Mouse (Mus musculus) kidney, postnatal 14 days (tissue): ENCODE results near the gene Usp39.

ENCODE experiments used
- DNase-seq: peaks from one replicate; pipeline ENCODE4 v3.0.0; 2022; ENCODE audit warnings: mixed read lengths

Gene Usp39

DNA sequence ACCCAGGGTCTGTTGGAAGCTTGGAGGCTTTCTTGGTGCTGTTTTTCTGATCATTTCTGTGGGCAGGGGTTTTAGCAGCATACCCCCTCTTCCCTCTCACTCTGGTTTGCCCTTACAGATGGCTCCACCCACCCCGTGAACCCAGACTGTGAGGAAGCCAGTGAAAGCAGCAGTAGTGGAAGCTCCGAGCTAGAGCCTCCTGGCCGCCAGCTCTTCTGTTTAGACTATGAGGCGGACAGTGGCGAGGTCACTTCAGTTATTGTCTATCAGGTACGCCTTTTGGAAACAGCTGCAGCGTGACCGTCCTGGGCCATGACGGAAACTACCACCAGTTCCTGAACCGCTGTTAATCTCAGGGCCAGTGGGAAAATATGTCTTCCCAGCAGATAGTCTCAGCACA is 3.4 kb upstream of the Usp39 start:
- no peak for DNase-seq

- DNase-seq = peak; percentile 92
Measured at GRCm38 (mm10) chr6:72347166-72347941, 2.4 kb upstream of the Usp39 start, which contains the start of gene 0610030E20Rik. 0610030E20Rik (plus strand) TSS chr6:72347317.

DNA sequence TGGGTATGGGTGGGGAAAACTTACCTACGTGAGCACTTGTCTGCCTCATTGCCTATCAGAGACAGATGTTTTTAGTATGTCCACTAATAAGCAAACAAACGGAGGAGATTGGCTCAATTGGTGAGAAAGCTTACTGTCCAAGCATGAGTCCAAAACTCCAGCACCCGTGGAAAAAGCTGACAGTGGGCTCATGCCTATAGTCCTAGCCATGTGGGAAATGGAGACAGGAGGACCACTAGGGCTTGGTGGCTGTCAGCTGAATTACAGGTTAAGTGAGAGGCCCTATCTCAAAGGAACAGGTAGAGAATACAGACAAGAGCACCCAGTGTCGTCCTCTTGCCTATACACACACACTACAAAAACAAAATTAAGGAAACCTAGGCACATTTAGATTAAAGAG is 1.3 kb upstream of the Usp39 start:
- DNase-seq = no peak

DNA sequence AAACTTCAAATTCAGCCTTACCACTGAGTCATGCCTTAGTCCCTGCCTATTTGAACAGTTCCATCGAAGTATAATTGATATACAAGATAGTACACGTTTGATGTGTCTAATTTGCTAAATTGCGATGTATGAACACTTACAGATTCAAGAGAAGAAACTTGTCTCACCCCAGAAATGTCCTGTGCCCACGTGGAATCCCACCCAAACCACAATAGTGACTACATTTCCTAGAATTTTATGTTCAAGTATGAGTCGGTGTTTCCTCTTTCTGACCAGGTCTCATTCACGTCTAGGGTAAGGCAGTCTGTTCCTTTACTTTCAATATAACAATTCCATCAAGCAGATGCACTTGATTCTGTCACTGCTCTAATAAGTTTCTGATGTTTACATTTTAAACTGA is 649 bp upstream of the Usp39 start:
- no peak for DNase-seq

DNA sequence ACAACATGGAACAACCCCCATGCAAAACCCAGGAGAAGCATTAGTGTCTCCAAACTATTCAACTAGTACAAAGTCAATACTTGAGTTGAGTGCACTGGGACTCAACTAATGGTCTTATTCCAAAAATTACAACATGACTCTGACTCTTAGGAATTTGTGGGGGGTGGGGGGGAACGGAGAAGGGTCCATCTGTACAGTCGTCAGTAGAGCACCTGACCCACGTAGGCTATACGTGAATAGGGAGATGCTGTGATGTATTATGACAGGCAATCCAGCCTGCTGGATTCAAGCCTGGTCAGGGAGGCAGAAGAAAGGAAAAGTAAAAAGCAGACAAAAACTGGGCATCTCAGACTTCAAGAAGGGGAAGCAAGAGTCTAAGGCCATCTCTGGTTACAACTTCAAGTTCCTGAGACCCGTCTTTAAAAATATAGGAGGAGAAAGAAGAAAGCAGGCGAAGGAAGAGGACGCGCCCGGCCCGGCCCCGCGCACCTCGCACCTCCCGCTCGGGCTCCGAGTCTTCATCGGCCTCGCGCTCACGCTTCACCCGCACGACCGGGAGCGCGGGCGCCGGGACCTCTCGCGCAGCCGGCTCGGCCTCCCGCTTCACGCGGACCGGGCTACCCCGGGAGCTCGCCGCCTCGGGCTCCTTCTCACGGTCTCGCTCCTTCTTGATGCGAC is 449 bp downstream of the Usp39 start:
- no peak for DNase-seq

GRCm38 (mm10) chr6:72340481-72340880 is 4.5 kb downstream of the Usp39 start:
- DNase-seq = no peak

DNA sequence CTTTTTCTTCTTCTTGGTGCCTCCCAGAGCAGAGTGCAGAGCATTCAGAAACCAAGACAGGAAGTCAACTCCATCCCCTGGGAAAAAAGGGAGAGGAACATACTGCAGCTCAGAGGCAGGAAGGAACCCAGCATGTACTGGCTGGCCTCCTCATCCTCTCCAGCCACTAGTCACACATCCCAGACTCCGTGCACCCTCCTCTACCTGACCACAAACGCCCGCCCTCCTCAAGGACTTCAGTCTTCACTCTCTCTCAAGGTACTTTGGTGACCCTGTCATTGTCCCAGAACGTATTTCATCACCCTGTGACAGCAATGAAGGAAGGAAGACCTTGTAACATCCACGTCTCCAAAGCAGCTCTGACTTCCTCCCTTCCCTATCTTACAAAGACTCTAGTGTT is 11.9 kb downstream of the Usp39 start:
- DNase-seq = no peak

- no peak for DNase-seq
Measured at GRCm38 (mm10) chr6:72330133-72330532, 14.9 kb downstream of the Usp39 start.

DNA sequence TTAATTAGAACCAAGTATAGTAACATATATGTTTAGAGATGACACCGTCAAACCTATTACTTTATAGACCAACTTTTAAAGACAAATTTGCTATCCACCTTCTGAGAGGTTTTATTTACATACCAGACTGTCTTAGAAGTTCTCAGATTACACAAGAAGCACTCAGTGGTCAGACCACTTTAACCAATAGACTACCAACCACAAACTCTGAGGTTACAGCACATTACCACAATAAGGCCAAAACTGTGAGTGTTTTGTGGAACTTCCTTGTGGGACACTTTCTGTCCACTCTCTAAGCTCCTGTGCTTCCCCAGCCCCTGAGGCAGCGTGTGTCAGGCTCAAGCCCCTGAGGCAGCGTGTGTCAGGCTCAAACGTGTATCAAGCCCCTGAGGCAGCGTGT is 16.0 kb downstream of the Usp39 start:
- no peak for DNase-seq

- peak; percentile 71 for DNase-seq
Measured at GRCm38 (mm10) chr6:72326274-72326673, 18.7 kb downstream of the Usp39 start.

- DNase-seq = no peak
Measured at GRCm38 (mm10) chr6:72323786-72324508, 21.0 kb downstream of the Usp39 start.

- no peak for DNase-seq
Measured at GRCm38 (mm10) chr6:72322936-72323335, 22.0 kb downstream of the Usp39 start.

DNA sequence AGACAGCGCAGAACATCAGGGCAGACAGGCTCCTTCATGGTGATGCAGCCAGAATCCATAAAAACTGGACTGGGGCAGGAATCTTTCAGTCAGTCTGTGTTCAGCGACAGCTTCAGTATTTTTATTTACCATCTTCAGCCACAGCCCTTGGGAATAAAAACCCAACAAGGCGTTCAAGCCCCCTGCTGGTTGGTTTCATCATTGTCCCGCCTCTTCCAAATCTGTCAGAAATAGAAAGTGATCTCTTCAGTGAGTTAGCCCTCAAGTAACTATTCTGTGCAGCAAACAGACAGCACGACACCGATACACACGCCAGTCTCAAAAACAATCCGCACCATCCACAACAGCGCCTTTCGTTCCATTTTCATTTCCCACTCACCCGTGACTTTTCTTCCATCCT is 26.0 kb downstream of the Usp39 start:
- peak; percentile 59 for DNase-seq

DNA sequence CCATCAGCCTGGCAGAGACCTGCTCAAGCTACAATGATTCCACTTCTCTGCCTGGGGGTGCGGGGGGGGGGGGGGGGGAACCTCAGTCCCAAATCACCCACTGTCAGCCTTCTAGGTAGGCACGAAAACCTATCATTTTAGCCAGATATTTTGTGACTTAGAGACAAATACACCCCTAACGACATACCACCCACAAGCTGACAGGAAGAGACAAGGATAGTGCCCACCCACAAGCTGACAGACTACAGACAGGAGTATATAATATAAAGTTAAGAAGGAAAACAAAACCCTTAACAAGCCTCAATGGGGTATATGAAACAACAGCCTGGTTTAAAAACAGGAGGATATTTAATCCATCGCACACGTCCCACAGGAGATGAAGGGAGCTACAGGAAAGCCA is 26.5 kb downstream of the Usp39 start:
- DNase-seq = no peak

GRCm38 (mm10) chr6:72316044-72316443 is 28.9 kb downstream of the Usp39 start:
- DNase-seq = no peak

GRCm38 (mm10) chr6:72315384-72315783 is 29.6 kb downstream of the Usp39 start:
- DNase-seq = no peak

- DNase-seq = no peak
Measured at GRCm38 (mm10) chr6:72313124-72313867, 31.7 kb downstream of the Usp39 start.

- no peak for DNase-seq
Measured at GRCm38 (mm10) chr6:72312198-72312597, 32.8 kb downstream of the Usp39 start.

- no peak for DNase-seq
Measured at GRCm38 (mm10) chr6:72303510-72303909, 41.5 kb downstream of the Usp39 start.

GRCm38 (mm10) chr6:72302349-72302925 is 42.5 kb downstream of the Usp39 start:
- peak; percentile 70 for DNase-seq

GRCm38 (mm10) chr6:72297825-72298224 is 47.2 kb downstream of the Usp39 start:
- no peak for DNase-seq

DNA sequence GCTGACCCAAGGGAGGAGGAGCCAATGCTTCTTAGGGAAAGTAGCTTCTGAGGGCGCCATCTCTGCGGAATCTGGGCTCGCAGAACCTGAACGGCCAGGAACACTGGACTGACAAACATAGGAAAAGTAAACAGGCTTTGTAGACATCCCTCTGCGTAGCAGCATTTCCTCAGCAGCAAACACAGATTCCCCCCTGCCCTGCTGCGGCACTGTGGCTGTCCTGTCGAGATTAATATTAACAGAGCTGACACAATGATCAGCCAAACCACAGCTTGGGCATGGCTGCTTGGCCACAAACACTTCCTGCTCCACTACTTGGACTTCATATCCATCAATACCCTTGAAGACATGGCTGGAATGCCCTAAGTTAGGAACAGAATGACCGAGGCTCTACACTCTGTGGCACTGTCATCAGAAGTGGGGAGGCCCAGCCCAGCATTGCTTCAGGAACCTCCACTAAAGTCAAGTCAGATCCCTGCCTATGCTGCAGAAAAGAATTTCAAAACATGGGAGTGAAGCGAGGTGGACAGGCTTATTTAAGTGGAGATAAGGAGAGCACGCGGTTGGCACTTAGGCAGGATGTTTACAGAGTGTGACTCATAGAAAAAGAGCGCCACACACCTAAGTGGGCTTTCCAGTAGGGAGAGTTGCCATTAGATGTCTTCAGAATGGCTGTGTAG is 51.9 kb downstream of the Usp39 start:
- peak; percentile 55 for DNase-seq
